Mouse (Mus musculus) right cerebral cortex, adult 2 months (tissue): Measurements from ENCODE around the gene Cldn34c1.
"Not testable (repeated sequence)": the region's sequence is repeated elsewhere in the genome, so short reads cannot be mapped to it uniquely, and the experiment has no call there.

Experiments used
- DNase-seq, 2 experiments: peaks; one replicate each; pipeline ENCODE4 v3.0.0; 2021 to 2022; ENCODE audit warnings: low spot score in 2 of 2

Gene Cldn34c1

DNA sequence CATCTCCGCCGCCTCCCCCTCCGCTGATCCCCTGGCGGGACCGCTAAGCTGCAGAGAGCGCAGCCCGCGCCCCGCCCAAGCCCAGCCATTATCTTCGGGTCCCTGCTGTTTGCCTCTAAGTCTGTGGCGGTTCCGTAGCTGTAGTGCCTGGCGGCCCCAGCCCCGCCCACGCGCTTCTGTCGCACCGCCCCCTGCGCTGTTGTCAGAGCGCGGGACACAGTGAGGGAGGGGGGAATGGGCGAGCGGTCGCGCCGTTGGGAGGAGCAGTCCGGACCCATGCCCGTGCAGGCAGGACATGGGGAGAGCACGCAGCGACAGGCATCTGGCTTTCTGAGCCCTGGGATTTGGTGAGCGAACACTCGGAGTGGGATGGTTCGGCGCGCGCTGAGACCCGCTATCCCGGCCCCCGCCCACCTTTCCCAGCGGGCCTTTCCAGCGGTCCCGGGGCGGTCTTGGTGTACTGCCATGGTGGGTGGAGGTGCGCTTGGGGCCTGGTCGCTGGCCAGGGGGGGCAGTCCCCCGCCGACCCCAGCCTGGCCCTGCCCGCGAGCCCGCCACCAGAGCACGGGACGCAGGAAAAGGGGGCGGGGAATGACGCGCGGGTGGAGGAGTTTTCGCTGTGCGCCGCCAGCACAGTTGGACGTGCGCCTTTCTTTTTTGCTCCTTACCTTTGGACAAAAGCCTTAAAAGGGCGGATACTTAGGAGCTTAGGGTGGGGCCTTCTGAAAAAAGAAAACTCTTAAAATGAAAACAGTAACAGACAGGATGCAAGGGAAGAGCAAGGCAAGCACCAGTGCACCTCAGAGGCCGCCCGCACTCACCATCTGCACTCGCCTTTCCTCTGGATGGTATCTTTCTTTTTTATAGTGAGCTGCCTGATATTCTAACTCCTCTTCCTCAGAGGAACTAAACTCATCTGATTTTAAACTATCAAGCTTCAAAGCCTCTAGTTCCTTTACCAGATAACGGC lies at the start of gene Cldn34c1:
TSS of gene Cldn34c1 (plus strand) at position 205 of the 970 bp plus-strand sequence.
- peak; percentile 57 to 74 for DNase-seq

DNA sequence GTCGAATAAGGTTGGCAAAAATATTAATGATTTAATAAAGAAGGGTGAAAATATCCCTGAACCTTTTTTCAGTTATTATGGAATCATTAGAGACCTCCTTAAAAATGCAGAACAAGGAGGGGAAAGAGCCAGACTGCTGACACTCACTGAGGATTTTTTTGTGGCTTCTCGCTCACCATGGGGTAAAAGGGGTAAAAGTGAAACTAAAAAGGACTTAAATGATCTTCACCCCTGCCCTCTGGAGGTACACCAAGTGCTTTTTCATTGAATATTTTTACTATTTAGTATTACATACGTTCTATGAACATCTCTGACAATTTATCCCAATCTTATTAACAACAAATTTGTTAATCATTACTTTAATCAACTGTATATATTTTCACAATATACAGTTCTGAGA lies 15.9 kb upstream of the Cldn34c1 start:
- DNase-seq: no peak

DNA sequence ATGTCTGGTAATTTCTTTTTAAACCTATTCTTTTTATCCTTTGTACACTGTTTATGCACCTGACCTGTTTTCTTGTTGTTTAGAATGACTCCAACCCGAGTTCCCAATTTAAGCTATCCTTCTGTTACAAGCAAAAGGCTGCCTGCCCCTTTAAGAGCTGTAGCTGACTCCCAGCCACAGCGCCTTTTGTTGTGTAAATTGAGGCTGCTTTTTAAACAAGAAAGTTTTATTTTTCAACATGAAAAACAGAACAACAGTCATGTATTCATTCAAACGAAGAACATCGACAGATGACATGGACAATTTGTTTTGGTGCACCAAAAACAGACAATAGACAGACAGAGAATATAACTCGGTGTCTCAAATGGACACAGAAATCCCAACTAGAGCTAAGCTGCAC lies 489 bp upstream of the Cldn34c1 start:
- not testable (repeated sequence) for DNase-seq

DNA sequence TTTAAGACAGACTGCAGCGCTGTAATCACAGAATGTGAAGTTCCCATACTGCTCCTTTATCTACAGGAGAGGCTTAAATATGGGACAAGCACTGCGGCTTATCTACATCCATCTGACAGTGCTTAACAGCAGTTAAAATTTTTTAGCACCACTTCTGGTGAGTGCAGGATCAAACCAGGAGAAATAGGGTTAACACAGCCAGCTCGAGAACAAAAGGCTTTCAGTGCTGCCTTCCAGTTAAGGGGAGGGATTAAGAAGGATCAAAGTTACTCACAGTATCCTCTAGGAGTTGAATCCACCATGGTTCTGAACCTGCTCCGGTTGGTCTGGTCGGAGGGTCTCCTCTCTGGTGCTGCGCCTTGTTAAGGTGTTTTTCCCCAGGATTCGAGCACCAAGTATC lies 1.4 kb downstream of the Cldn34c1 start:
- DNase-seq: peak in 1 of 2 experiments; percentile 2

DNA sequence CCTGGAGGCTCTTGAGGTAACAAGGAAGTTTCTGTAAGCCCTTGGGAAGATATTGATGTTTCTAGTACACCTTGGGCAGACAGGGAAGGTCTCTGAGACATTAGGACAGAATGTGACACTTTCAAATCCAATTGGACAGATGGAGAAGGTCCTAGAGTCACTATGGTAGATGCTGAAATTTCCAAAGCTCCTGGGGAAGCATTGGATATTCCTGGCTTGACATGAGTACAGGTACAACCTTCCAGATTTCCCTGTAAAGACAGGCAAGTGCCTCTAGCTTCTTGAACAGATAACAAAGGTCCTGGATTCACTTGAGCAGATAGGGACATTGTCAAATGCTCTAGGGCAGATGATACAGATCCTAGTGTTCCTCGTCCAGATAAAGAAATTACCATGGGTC lies 119.1 kb downstream of the Cldn34c1 start, which contains the start of gene Srsx:
TSS of gene Srsx (minus strand) at position 101 of the 400 bp plus-strand sequence.
- DNase-seq: not testable (repeated sequence)
